Mouse (Mus musculus) midbrain, embryonic 14.5 days (tissue): ENCODE results near the gene Ano10. TPM values are rescaled to one million over a fixed set of nuclear protein-coding genes. Genes with fewer than 3 reads are reported as not detected.

ENCODE experiments used
- ATAC-seq: fragments of 200-750 bp; cut with Nextera tagmentation; 2 replicates; pipeline ENCODE4 v1.8.0; 2017; ENCODE audit warnings: moderate number of reproducible peaks, moderate library complexity; ENCODE audit not compliant: low FRiP score, low TSS enrichment
- DNase-seq: peaks from one replicate; pipeline ENCODE4 v3.0.0-alpha.2; 2015
- H3K27ac ChIP-seq: fragments of 300-500 bp; sonication (generic); replicated peaks from 2 replicates; pipeline ENCODE4 v1.5.1; 2014; ENCODE audit warnings: mild to moderate bottlenecking, low read depth, low read length, moderate library complexity
- H3K27me3 ChIP-seq: fragments of 300-500 bp; sonication (generic); 2 replicates; pipeline ENCODE4 v1.6.1; 2014; ENCODE audit warnings: low read length, control low read depth, mixed read lengths; ENCODE audit not compliant: control insufficient read depth, insufficient read depth
- H3K36me3 ChIP-seq: fragments of 300-500 bp; sonication (generic); 2 replicates; pipeline ENCODE4 v1.6.1; 2014; ENCODE audit warnings: low read length, control low read depth; ENCODE audit not compliant: control insufficient read depth, insufficient read depth
- H3K4me1 ChIP-seq: fragments of 300-500 bp; sonication (generic); 2 replicates; pipeline ENCODE4 v1.6.1; 2014; ENCODE audit warnings: mild to moderate bottlenecking, antibody characterized with exemption, low read length, control low read depth; ENCODE audit not compliant: control insufficient read depth, insufficient read depth
- H3K4me2 ChIP-seq: fragments of 300-500 bp; sonication (generic); 2 replicates; pipeline ENCODE4 v1.6.1; 2014; ENCODE audit warnings: mild to moderate bottlenecking, low read length, moderate library complexity
- H3K4me3 ChIP-seq: fragments of 300-500 bp; sonication (generic); replicated peaks from 2 replicates; pipeline ENCODE4 v1.5.1; 2014; ENCODE audit warnings: low read depth, low read length
- H3K9ac ChIP-seq: fragments of 300-500 bp; sonication (generic); replicated peaks from 2 replicates; pipeline ENCODE4 v1.6.1; 2014; ENCODE audit warnings: mild to moderate bottlenecking, low read length, moderate library complexity
- H3K9me3 ChIP-seq: fragments of 300-500 bp; sonication (generic); 2 replicates; pipeline ENCODE4 v1.6.1; 2016; ENCODE audit warnings: low read length, control low read depth, mixed read lengths; ENCODE audit not compliant: control insufficient read depth
- WGBS: fragments of 180-500 bp; shearing (Covaris S2); extraction: QIAGEN DNeasy Blood & Tissue Kit; methylation state at CpG from one replicate; pipeline ENCODE4 v1.1.7; 2014; 5-methylcytosine and 5-hydroxymethylcytosine counted together
- polyA plus RNA-seq: library from polyadenylated mRNA; unstranded; fragments of >200 nt; fragmentation: Nextera tagmentation; extraction: Ambion mirVana; gene quantifications from 2 replicates; pipeline ENCODE4 v1.2.1, GENCODE M21; 2014

Ano10 gene
- polyA plus RNA-seq, 1 experiment from 2014 or later = 41.2 TPM

DNA sequence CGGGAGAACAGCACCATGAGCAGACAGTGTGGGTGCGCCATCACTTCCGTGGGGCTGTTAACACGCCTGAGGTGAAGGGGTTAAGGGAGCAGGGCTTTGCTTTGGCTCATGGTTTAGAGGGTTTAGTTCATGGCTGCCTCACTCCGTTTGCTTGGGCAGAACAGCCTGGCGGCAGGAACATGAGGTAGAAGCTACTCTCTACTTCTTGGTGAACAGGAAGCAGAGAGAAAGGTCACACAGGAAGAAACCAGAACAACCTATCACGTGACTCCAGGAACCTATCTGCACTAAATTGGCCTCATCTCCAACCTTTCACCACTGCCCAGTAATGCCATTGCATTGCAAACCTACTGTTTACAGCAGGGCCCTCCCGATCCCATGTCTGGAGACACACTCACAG, 48.3 kb downstream of the Ano10 start:
- Histone ChIP-seq H3K4me3 (no peak overlapping the region), H3K4me2 (no peak overlapping the region), H3K27ac (no peak overlapping the region), H3K9ac (no peak overlapping the region), H3K9me3 (no peaks in the 10 kb centered on the region), H3K36me3 (peaks cover 18% of the 10 kb centered on the region), H3K27me3 (no peaks in the 10 kb centered on the region), H3K4me1 (no peaks in the 10 kb centered on the region)
- WGBS = 83% methylated on average over 8 of the region's 8 CpGs
- ATAC-seq (no peak), DNase-seq (no peak)

DNA sequence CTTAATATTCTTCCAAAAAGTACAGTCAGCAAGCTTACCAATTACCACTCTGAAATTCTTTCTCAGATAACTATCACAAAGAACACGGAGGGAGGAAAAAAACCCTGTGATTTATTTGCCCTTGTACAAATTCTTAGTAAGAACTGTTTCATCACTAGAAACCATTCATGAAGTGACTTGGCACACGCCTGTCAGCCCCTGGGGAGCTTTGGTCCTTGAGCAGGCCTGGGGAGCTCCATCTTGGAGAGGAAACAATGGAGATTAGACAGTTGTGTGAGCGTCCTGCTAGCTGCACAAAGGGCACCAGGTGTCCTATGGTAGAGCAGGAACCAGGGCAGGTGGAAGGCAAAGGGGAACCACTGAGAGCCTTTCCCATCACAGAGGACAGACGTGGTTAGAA, 48.8 kb downstream of the Ano10 start:
- ATAC-seq (no peak), DNase-seq (no peak)
- Histone ChIP-seq H3K9me3 (no peaks in the 10 kb centered on the region), H3K4me2 (no peak overlapping the region), H3K4me3 (no peak overlapping the region), H3K9ac (no peak overlapping the region), H3K27ac (no peak overlapping the region), H3K36me3 (peaks cover 14% of the 10 kb centered on the region), H3K27me3 (no peaks in the 10 kb centered on the region), H3K4me1 (no peaks in the 10 kb centered on the region)
- WGBS = 59% methylated on average over 4 of the region's 4 CpGs

DNA sequence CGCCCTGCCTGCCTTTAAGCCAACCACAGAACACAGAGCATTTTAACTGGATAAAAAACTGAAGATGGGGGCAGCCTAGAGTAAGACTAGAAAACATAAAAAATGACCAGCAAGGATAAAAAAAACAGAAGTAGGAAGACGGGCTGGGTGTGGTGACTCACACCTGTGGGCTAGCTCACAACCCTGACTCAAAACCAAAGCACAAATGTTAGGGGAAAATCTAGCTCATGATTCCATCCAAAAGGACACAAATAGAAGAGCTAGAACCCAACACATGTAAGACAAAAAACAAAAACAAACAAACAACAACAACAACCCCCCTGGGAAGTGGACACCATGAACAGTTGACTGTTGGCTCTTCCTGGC, 49.4 kb downstream of the Ano10 start:
- Histone ChIP-seq H3K4me1 (no peaks in the 10 kb centered on the region), H3K27ac (no peak overlapping the region), H3K4me2 (no peak overlapping the region), H3K9ac (no peak overlapping the region), H3K4me3 (no peak overlapping the region), H3K9me3 (no peaks in the 10 kb centered on the region), H3K27me3 (no peaks in the 10 kb centered on the region), H3K36me3 (peaks cover 7% of the 10 kb centered on the region; the same call in 1 of the 2 replicates)
- DNase-seq = no peak
- no peak for ATAC-seq
- 39% methylated on average over 2 of the region's 2 CpGs for WGBS

DNA sequence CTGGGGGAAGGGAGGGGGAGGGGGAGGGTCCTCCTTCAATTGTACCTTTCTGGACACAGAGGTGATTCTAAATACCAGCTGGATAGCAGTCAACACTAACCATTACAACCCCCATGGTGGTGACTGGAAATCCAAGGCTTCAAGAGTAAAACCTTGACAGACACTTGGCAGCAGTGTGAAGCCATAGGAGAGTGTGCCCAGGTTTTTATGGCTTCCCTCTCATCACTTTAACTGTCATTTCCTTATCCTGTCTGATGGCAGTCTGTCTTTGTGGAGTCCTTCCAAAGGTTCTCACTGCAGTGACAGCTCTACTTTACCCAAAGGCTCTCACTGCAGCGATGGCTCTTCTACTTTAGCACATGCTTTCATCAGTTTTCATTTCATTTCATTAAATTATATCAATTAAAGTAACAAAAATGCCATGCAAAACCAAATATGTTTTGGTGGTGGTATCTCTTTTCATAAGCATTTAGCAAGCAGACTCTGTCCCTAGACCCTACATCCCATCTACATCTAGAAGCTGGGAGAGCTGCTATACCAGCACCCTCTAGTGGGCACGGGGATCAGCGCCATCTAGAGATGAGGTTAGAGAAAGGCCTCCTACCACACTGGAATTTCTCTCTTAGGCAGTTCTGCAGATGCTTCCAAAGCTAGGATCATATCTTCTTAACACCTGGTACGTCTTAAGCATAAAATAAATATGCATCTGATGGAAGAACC, 50.0 kb downstream of the Ano10 start:
- H3K9ac ChIP-seq = no peak overlapping the region
- no peak for ATAC-seq
- 34% methylated on average over 4 of the region's 4 CpGs for WGBS

DNA sequence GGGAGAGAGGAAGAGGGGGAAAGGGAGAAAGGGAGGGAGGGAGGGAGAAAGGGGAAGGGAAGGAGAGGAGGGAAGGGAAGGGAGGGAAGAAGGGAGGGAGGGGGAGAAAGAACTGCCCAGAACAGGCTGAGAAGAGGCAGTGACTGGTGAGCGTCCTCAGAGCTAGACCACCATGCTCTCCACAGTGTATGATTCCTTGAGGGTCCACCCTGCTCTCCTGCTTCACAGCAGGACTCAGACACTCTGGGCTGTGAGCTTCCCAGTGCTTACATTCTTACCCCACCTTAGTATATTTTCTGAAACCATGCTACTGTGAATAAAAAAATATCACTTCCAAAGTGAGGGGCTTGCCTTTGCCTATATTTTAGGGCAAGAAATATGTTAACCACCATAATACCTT, 50.9 kb downstream of the Ano10 start:
- H3K9me3 ChIP-seq = no peaks in the 10 kb centered on the region
- ATAC-seq (no peak), DNase-seq (no peak)
- H3K27me3 ChIP-seq = no peaks in the 10 kb centered on the region
- H3K36me3 ChIP-seq = 0 out of 2 replicates have a peak, but pooled peaks cover 5% of the 10 kb centered on the region
- H3K4me1 ChIP-seq = no peaks in the 10 kb centered on the region
- no peak overlapping the region for H3K9ac ChIP-seq
- WGBS = 75% methylated on average over 1 of the region's 1 CpGs
- no peak overlapping the region for H3K27ac ChIP-seq
- no peak overlapping the region for H3K4me3 ChIP-seq
- H3K4me2 ChIP-seq = no peak overlapping the region

More for the DNA sequence above, 50.0 kb downstream of the Ano10 start:
- no peaks in the 10 kb centered on the region for H3K4me1 ChIP-seq
- H3K4me3 ChIP-seq = no peak overlapping the region
- no peak overlapping the region for H3K27ac ChIP-seq
- H3K27me3 ChIP-seq = no peaks in the 10 kb centered on the region
- peak; percentile 79 for DNase-seq
- 0 out of 2 replicates have a peak, but pooled peaks cover 5% of the 10 kb centered on the region for H3K36me3 ChIP-seq
- H3K4me2 ChIP-seq = no peak overlapping the region
- no peaks in the 10 kb centered on the region for H3K9me3 ChIP-seq

DNA sequence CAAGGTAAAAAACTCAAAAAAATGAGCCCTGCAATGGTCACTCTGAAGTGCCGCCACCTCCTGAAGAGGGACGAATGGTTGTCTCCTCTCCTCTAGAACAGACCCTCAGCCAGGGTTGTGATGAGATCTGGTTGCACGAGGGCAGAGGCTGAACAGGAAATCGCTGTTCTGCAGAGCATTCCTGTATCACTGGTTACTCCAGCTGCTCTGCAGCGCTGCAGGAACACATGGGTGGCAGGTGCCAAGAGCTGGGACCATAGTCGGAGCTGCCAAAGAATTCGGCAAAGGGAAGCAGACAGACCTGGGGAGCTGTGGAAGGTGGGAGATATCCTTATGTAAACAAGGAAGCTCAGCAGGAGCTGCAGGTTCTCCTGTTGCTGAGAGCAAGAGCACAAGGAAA, 51.4 kb downstream of the Ano10 start:
- WGBS = 42% methylated on average over 7 of the region's 7 CpGs
- no peak for DNase-seq
- Histone ChIP-seq H3K4me2 (no peak overlapping the region), H3K9me3 (no peaks in the 10 kb centered on the region), H3K9ac (no peak overlapping the region), H3K27me3 (no peaks in the 10 kb centered on the region), H3K4me3 (no peak overlapping the region), H3K4me1 (no peaks in the 10 kb centered on the region), H3K27ac (no peak overlapping the region), H3K36me3 (0 out of 2 replicates have a peak, but pooled peaks cover 5% of the 10 kb centered on the region)
- ATAC-seq = no peak

DNA sequence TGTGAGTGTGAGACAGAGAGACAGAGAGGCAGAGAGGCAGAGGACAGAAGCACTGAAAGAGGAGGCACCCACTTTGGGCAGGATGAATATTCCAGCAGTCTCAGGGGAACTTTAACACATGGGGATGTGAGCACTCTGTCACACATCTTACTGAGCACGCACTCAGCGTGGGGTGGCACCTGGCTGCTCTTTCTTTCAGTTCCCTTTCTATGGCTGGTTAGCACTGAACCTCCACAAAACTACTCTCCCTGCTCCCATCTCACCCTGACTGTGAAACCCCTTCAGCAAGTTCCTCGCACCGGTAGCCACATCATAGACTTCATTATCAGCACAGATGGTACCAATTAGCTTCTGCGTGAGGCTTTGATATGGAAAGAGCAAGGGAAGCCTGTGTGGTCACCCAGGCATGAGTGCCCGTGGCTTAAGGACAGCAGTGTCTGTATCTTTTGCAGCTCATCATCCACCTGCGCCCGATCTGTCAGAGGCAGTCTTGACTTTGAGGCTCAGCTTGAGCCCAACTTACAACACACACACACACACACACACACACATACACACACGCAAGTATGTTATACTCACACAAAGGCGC, 52.3 kb downstream of the Ano10 start:
- WGBS = 70% methylated on average over 10 of the region's 10 CpGs
- no peaks in the 10 kb centered on the region for H3K27me3 ChIP-seq
- no peak overlapping the region for H3K4me2 ChIP-seq
- H3K4me1 ChIP-seq = no peaks in the 10 kb centered on the region
- no peaks in the 10 kb centered on the region for H3K9me3 ChIP-seq
- H3K9ac ChIP-seq = no peak overlapping the region
- DNase-seq (no peak), ATAC-seq (no peak)
- H3K36me3 ChIP-seq = 0 out of 2 replicates have a peak, but pooled peaks cover 5% of the 10 kb centered on the region
- H3K4me3 ChIP-seq = no peak overlapping the region
- H3K27ac ChIP-seq = no peak overlapping the region

DNA sequence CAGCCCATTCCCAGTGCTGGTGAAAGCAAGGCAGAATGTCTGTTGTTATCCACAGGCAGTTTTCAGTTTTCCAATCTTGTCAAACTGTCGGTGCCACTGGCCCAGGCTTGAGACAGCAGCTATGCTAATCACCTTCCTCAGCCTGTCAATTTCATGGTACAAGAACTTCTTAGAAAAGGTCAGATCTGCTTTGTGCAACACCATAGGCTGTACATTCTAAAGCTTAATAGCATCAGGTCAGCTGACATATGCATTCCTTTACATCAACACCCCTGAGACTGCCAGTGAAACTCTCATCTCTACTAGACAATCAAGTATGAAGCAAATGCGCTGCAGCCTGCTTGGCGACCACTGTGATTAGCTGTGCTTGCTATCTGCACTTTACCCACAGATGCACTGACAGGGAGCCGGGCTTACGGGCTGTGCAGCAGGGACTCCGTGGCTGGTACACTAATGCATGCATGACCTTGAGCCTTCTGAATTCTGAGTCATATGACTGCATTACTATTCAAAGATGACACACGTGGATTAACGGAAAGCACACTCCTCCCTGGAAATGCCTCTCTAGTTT, 53.5 kb downstream of the Ano10 start:
- ATAC-seq (no peak), DNase-seq (peak; percentile 50)
- Histone ChIP-seq H3K4me1 (no peaks in the 10 kb centered on the region), H3K9ac (no peak overlapping the region), H3K4me3 (no peak overlapping the region), H3K36me3 (0 out of 2 replicates have a peak, but pooled peaks cover 5% of the 10 kb centered on the region), H3K4me2 (no peak overlapping the region), H3K27me3 (no peaks in the 10 kb centered on the region), H3K27ac (0 out of 2 replicates have a peak overlapping the region, but pooled peaks have one; percentile 37), H3K9me3 (no peaks in the 10 kb centered on the region)
- 19% methylated on average over 8 of the region's 8 CpGs for WGBS
